Mouse (Mus musculus) heart, embryonic 11.5 days (tissue): ENCODE results near the gene Scnm1. TPM values are rescaled to one million over a fixed set of nuclear protein-coding genes. Genes with fewer than 3 reads are reported as not detected.

Source experiments
- ATAC-seq: fragments of 200-750 bp; cut with Nextera tagmentation; replicated peaks from 2 replicates; pipeline ENCODE4 v1.8.0; 2017; ENCODE audit warnings: moderate library complexity; ENCODE audit not compliant: insufficient number of reproducible peaks, low FRiP score, low TSS enrichment
- H3K27ac ChIP-seq: fragments of 300-500 bp; sonication (generic); 2 replicates; pipeline ENCODE4 v1.5.1; 2014; ENCODE audit warnings: mild to moderate bottlenecking, low read depth, low read length
- H3K27me3 ChIP-seq: fragments of 300-500 bp; sonication (generic); 2 replicates; pipeline ENCODE4 v1.6.1; 2014; ENCODE audit warnings: mild to moderate bottlenecking, low read length, mixed read lengths; ENCODE audit not compliant: control insufficient read depth, insufficient read depth
- H3K36me3 ChIP-seq: fragments of 300-500 bp; sonication (generic); 2 replicates; pipeline ENCODE4 v1.6.1; 2014; ENCODE audit warnings: mild to moderate bottlenecking, low read length, moderate library complexity, mixed read lengths; ENCODE audit not compliant: control insufficient read depth, insufficient read depth
- H3K4me1 ChIP-seq: fragments of 300-500 bp; sonication (generic); 2 replicates; pipeline ENCODE4 v1.6.1; 2014; ENCODE audit warnings: low read length; ENCODE audit not compliant: control insufficient read depth, insufficient read depth
- H3K4me2 ChIP-seq: fragments of 300-500 bp; sonication (generic); 2 replicates; pipeline ENCODE4 v1.6.1; 2014; ENCODE audit warnings: mild to moderate bottlenecking, moderate library complexity
- H3K4me3 ChIP-seq: fragments of 300-500 bp; sonication (generic); 2 replicates; pipeline ENCODE4 v1.5.1; 2014; ENCODE audit warnings: low read depth, low read length
- H3K9ac ChIP-seq: fragments of 300-500 bp; sonication (generic); 2 replicates; pipeline ENCODE4 v1.6.1; 2014; ENCODE audit warnings: mild to moderate bottlenecking, low read depth, low read length, moderate library complexity
- H3K9me3 ChIP-seq: fragments of 300-500 bp; sonication (generic); replicated peaks from 2 replicates; pipeline ENCODE4 v1.6.1; 2016; ENCODE audit warnings: low read length; ENCODE audit not compliant: control insufficient read depth
- WGBS: fragments of 180-500 bp; shearing (Covaris S2); extraction: QIAGEN DNeasy Blood & Tissue Kit; methylation state at CpG from one replicate; pipeline ENCODE4 v1.1.7; 2014; ENCODE audit not compliant: insufficient replicate concordance; 5-methylcytosine and 5-hydroxymethylcytosine counted together
- polyA plus RNA-seq: library from polyadenylated mRNA; unstranded; fragments of >200 nt; fragmentation: Nextera tagmentation; extraction: Ambion mirVana; gene quantifications from 2 replicates; pipeline ENCODE4 v1.2.1, GENCODE M21; 2014

Gene Scnm1
- polyA plus RNA-seq, 1 experiment from 2014 or later, result 57.7 TPM

DNA sequence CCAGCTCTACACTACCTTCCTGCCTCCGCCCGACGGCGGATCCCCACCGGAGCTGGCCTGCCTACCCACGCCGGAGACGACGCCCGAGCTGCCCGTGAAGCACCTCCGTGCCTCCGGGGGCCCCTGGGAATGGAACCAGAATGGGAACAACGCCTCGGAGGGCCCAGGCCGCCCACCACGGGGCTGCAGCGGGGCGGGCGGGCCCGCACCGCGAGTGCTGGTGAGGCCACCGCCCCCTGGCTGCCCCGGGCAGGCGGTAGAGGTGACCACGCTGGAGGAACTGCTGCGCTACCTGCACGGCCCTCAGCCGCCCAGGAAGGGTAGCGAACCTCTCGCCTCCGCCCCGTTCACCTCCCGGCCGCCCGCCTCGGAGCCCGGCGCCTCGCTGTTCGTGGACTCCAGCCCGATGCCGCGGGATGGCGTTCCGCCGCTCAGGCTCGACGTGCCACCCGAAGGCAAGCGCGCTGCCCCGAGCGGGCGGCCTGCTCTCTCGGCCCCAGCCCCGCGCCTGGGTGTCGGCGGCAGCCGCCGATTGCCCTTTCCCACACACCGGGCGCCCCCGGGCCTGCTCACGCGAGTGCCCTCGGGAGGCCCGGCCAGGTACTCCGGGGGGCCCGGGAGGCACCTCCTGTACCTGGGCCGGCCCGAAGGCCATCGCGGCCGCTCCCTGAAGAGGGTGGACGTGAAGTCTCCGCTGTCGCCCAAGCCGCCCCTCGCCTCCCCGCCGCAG is 38.9 kb upstream of the Scnm1 start:
- H3K36me3 ChIP-seq, result peaks cover 4% of the 10 kb centered on the region; the same call in 1 of the 2 replicates
- ATAC-seq, result no peak

DNA sequence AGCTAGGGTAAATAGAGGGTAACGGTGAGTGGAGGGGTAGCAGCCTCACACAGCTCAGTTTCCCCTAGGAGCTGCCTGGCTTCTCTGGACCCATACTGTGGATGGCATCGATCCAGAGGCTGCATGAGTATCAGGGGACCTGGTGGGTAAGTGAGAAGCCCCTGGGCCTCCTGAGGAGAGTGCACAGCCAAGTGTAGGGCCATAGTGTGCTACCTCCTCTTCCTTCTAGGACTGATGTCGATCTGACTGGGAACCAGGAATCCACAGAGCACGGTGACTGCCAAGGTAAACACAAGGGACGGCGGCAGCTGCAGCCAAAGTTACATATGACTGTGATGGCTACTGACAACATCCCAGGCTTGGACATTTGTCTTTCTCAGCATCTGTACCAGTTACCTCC is 37.3 kb upstream of the Scnm1 start:
- H3K9ac ChIP-seq, result no peak overlapping the region
- no peak for ATAC-seq
- peaks cover 38% of the 10 kb centered on the region for H3K27me3 ChIP-seq
- H3K4me2 ChIP-seq, result no peak overlapping the region
- no peak overlapping the region for H3K4me3 ChIP-seq
- no peak overlapping the region for H3K27ac ChIP-seq
- 60% methylated on average over 6 of the region's 6 CpGs for WGBS
- H3K9me3 ChIP-seq, result no peaks in the 10 kb centered on the region
- peaks cover 6% of the 10 kb centered on the region for H3K36me3 ChIP-seq
- H3K4me1 ChIP-seq, result no peaks in the 10 kb centered on the region; the same call in 1 of the 2 replicates

More for the DNA sequence above, 38.9 kb upstream of the Scnm1 start:
- peak overlapping the region; percentile 38 for H3K4me3 ChIP-seq
- 15% methylated on average over 73 of the region's 84 CpGs for WGBS
- H3K4me1 ChIP-seq, result no peaks in the 10 kb centered on the region; the same call in 1 of the 2 replicates
- H3K27me3 ChIP-seq, result peaks cover 38% of the 10 kb centered on the region
- no peak overlapping the region for H3K27ac ChIP-seq
- peak overlapping the region; percentile 64 for H3K4me2 ChIP-seq
- H3K9me3 ChIP-seq, result no peaks in the 10 kb centered on the region
- H3K9ac ChIP-seq, result no peak overlapping the region

DNA sequence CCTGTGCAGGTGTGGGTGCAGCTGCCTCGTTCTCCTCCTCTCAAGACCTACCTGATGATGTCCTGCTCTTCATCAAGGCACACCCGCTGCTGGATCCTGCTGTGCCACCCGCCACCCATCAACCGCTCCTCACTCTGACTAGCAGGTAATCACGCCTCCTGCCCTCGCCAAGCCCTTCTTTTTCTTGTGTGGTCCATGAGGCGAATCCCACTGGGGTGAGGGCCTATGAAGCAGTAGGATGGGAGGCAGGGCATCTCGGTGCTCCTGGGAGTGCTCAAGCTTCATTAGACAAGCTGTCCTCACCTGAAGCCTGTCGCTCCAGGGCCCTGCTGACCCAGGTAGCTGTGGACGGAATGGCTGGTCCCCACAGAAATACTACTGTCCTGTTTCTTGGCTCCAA is 36.2 kb upstream of the Scnm1 start:
- Histone ChIP-seq H3K27me3 (peaks cover 38% of the 10 kb centered on the region), H3K27ac (no peak overlapping the region), H3K4me2 (no peak overlapping the region), H3K9ac (no peak overlapping the region), H3K4me3 (no peak overlapping the region), H3K4me1 (no peaks in the 10 kb centered on the region; the same call in 1 of the 2 replicates), H3K9me3 (no peaks in the 10 kb centered on the region), H3K36me3 (peaks cover 6% of the 10 kb centered on the region)
- WGBS, result 79% methylated on average over 10 of the region's 10 CpGs
- ATAC-seq, result no peak

DNA sequence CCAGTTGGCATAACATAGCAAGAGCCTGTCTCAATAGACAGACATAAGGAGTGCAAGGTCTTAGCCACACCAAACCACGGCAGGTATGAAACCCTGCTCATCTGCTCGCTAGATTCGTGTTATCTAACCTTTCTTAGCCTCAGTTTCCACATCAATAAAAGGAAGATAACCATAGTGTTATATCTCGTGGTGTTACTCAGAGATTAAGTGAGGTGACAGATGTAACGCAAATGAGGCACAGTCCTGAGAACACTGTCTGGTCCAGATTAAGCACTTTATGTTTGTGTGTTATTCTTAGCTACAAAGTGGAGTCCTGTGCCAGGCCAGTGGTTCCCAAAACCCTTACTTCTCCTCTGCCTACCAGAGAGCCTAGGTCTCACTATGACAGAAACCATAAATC is 31.0 kb upstream of the Scnm1 start:
- Histone ChIP-seq H3K9me3 (no peaks in the 10 kb centered on the region), H3K4me2 (no peak overlapping the region), H3K27me3 (peaks cover 9% of the 10 kb centered on the region), H3K4me1 (peaks cover 26% of the 10 kb centered on the region), H3K9ac (no peak overlapping the region), H3K27ac (no peak overlapping the region), H3K4me3 (no peak overlapping the region), H3K36me3 (peaks cover 6% of the 10 kb centered on the region)
- 58% methylated on average over 5 of the region's 5 CpGs for WGBS
- ATAC-seq, result no peak

DNA sequence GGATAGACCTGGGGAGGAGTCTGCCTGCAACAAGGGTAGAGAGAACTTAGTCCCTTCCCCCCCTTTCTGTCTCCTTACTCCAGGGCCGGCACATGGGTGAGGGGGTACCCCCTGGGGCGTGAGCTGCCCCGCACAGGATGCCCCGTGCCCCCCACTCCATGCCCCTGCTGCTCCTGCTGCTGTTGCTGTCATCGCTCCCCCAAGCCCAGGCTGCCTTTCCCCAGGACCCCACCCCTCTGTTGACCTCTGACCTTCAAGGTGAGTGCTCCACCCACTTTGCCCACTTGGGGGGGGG is 30.4 kb upstream of the Scnm1 start:
- H3K9me3 ChIP-seq, result no peaks in the 10 kb centered on the region
- peaks cover 3% of the 10 kb centered on the region for H3K36me3 ChIP-seq
- H3K4me3 ChIP-seq, result no peak overlapping the region
- H3K27me3 ChIP-seq, result peaks cover 7% of the 10 kb centered on the region
- H3K4me2 ChIP-seq, result no peak overlapping the region
- peaks cover 29% of the 10 kb centered on the region for H3K4me1 ChIP-seq
- WGBS, result 59% methylated on average over 4 of the region's 5 CpGs
- ATAC-seq, result no peak
- H3K27ac ChIP-seq, result no peak overlapping the region
- H3K9ac ChIP-seq, result no peak overlapping the region

DNA sequence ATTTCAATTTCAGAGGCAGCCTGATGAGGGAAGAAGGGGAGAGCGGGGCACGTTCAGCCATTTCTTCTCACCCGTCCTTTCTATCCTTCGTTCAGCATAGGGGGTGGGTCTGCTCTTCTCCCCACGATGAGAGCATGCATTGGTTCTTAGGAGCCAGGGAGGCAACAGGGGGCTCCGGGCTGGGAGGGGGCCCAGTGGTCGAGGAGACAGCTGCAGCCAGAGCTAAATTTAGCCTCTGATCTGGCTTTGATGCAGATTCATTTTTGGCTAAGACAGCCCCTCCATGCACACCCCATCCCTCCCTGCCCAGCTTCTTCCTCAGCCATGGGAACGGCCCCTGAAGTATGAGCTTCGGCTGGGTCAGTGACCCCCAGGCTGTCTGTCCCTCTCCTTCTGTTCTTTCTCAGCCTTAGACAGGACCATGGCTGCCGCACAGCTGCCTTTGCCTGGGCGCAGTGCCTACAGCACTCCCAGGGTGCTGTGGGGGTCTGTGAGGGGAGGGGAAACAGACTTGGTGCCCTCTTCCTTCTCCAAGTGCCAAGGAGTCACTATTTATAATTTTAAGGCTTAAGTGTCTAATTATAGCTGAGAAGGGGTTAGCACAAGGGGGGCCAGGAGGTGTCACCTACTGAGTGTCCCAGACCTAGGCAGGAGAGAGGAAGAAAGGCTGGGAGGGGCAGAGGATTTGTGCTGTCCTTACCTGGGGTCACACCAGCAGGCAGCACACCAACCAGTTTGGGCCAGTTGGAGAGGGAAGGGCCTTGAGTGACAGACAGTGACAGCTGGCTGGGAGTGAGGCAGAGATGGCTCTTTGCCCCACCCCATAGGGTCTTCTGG is 29.8 kb upstream of the Scnm1 start:
- Histone ChIP-seq H3K9ac (no peak overlapping the region), H3K27ac (no peak overlapping the region), H3K4me2 (peak overlapping the region; percentile 27; the same call in 1 of the 2 replicates), H3K9me3 (no peaks in the 10 kb centered on the region), H3K4me3 (no peak overlapping the region), H3K4me1 (peaks cover 29% of the 10 kb centered on the region), H3K36me3 (peaks cover 2% of the 10 kb centered on the region; the same call in 1 of the 2 replicates), H3K27me3 (peaks cover 9% of the 10 kb centered on the region)
- ATAC-seq, result no peak
- 47% methylated on average over 11 of the region's 11 CpGs for WGBS

DNA sequence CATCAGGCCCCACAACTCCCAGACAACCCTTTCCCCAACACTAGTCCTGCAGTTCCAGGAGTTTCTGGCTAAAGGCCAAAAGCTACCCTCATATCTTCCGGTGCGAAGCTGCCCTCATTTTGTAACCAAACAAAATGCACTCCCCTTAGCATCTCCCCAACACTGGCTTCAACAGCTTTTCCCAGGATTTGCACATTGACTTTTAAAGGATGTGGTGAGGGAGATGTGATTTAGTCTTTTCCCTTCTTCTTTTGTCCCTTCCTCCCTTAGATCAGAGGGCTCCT is 28.5 kb upstream of the Scnm1 start:
- Histone ChIP-seq H3K4me1 (peaks cover 29% of the 10 kb centered on the region), H3K4me2 (no peak overlapping the region; the same call in 1 of the 2 replicates), H3K4me3 (0 out of 2 replicates have a peak overlapping the region, but pooled peaks have one; percentile 12), H3K9ac (no peak overlapping the region), H3K27ac (no peak overlapping the region), H3K27me3 (peaks cover 9% of the 10 kb centered on the region), H3K9me3 (no peaks in the 10 kb centered on the region), H3K36me3 (peaks cover 2% of the 10 kb centered on the region; the same call in 1 of the 2 replicates)
- 29% methylated on average over 2 of the region's 2 CpGs for whole genome bisulfite sequencing
- no peak for ATAC-seq

DNA sequence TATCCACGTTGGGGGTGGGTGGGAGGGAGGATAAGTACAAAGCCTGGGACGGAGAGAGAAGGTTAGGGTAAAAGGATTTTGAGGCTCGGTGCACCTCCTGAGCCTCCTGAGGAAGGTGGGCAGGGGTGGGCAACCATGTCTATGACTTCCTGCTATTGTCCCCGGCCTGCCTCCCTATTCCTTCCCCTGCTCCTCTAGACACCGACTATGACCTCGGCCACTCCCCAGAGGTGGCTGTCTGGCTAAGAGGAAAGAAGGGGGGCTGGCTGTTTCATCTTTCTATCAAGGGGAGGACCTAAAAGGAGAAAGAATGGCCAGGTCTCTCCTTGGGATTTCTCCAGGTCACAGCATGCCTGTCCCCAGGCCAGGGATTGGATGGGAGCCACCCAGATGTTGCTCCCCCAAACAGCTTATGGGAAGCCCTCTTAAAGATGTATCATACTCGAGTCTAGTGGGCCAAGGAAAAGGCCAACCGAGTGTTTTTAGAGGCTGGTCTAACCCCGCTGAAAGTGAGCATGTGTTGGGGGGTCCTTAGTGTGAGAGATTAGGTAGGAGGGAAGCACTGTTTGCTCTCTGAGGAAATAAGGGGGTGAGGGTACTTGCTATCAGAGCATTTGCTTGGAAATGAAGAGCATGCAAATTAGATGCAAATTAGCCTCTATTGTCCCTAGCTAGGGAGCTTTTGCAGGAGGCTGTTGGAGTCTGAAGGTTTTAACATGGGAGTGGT is 28.0 kb upstream of the Scnm1 start:
- Histone ChIP-seq H3K9ac (no peak overlapping the region), H3K4me3 (peak overlapping the region; percentile 76), H3K4me1 (peaks cover 29% of the 10 kb centered on the region), H3K27me3 (peaks cover 9% of the 10 kb centered on the region), H3K27ac (no peak overlapping the region), H3K9me3 (no peaks in the 10 kb centered on the region), H3K36me3 (peaks cover 2% of the 10 kb centered on the region; the same call in 1 of the 2 replicates), H3K4me2 (peak overlapping the region; percentile 96)
- no peak for ATAC-seq
- 12% methylated on average over 9 of the region's 9 CpGs for WGBS
